Mouse (Mus musculus) E14TG2a.4 (cell line): ENCODE measurements around the gene Tfap2e.

Experiments
- CTCF ChIP-seq: conservative IDR thresholded peaks from 2 replicates; pipeline ENCODE4 v1.5.1; 2014; ENCODE audit warnings: low read length
- NANOG ChIP-seq: IDR thresholded peaks from 2 replicates; pipeline ENCODE4 v1.6.1; 2014; ENCODE audit warnings: borderline replicate concordance, low read length, mixed read lengths
- POU5F1 ChIP-seq: IDR thresholded peaks from 2 replicates; pipeline ENCODE4 v1.6.1; 2014; ENCODE audit warnings: low read length, borderline replicate concordance

DNA sequence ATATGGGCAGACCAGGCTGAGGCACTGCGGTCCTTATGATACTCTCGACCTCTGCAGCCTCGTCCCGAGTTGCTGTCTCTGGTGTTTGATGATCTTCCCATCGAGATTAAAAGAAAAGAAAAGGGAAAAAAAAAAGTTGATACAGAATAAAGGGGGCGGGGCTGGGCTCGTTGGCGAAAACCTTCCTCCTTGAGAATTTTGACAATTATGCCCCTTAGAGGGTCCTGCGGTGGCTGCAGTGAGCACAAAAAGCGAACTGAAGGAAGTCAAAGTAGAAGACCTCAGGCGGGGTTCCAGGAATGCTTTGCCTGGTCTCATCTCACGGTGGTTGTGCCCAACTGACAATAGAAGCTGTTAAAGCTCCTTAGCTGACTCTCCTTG is 18.2 kb upstream of the Tfap2e start:
- TF ChIP-seq CTCF (no peak), NANOG (no peak), POU5F1 (no peak)
